Mouse (Mus musculus) ES-Bruce4 (cell line): Measurements from ENCODE around the gene 2810004N23Rik.

Experiments used
- CTCF ChIP-seq: IDR thresholded peaks from one replicate; pipeline ENCODE4 v1.8.1; 2011; ENCODE audit warnings: low read depth, low read length
- POLR2A ChIP-seq: IDR thresholded peaks from one replicate; pipeline ENCODE4 v1.8.1; 2011; ENCODE audit warnings: low read length; ENCODE audit not compliant: insufficient read depth

- TF ChIP-seq CTCF = no peak
- no peak for TF ChIP-seq POLR2A
These were observed 9.4 kb downstream of the 2810004N23Rik start for GRCm38 (mm10) chr8:124853511-124853910.
